In the genomic region with DNA sequence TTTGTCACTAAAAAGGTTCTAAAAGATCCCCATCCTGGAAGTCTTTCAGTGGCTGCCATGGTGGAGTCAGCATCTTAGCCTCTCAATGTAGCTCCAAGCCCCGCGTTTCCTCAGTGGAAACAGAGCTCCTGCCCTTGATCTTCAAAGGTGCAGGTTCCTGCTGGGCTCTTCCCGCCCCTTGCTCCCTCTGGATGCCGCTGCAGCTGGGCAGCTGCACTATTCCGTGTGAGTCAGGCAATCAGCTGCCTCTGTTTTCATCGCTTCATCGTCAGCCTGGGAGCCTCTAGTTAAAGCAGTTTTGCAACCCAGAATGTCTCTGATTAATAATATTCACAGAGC, we compare ENCODE assay signal across 8 mouse cellular contexts. TPM values are rescaled to one million over a fixed set of nuclear protein-coding genes. Genes with fewer than 3 reads are reported as not detected.
A peak's percentile ranks its signal among the peaks of the same experiment; 100 is the strongest.
DNase-seq lines count a peak whose midpoint lies in the region; ATAC-seq and TF ChIP-seq lines count a peak whose summit lies in the region.

No protein-coding gene starts in this region.

- ATAC-seq in limb, embryonic 11.5 days (ENCODE audit: insufficient number of reproducible peaks, low FRiP score, low TSS enrichment, low read depth), result no peak
- no peak for ATAC-seq in stomach, embryonic 15.5 days (ENCODE audit: insufficient read depth, low FRiP score, low read depth)

- no peak overlapping the region for H3K4me2 ChIP-seq in limb, embryonic 11.5 days (ENCODE audit: low read depth, severe bottlenecking)
- peak overlapping the region; percentile 42 for H3K4me2 ChIP-seq in stomach, embryonic 15.5 days

- DNase-seq in heart, adult 2 months, result peak; percentile 21 to 53
- DNase-seq in heart, adult 8-10 months (ENCODE audit: low spot score), result no peak
- peak; percentile 11 to 22 for DNase-seq in spleen, postnatal 10 days (ENCODE audit: low spot score in 2 of 2)
- no peak for DNase-seq in spleen, postnatal 36 days (ENCODE audit: low spot score in 2 of 2)
- peak; percentile 33 for DNase-seq in limb, embryonic 11.5 days (ENCODE audit: low spot score)
- DNase-seq in thymus, adult 2 months, result no peak
- no peak for DNase-seq in ovary, adult 18-20 months (ENCODE audit: low spot score)

- H3K9ac ChIP-seq in heart, adult 2 months (ENCODE audit: low read depth, low read length), result no peak overlapping the region
- no peak overlapping the region for H3K9ac ChIP-seq in limb, embryonic 11.5 days (ENCODE audit: low read length)
- H3K9ac ChIP-seq in stomach, embryonic 15.5 days, result no peak overlapping the region

- intact Hi-C loops in heart, adult 2 months (cut with DNase I), result loop anchor here (1.0 to 2.0 kb wide), 2 partner anchors 52 to 103 kb away; a partner anchor contains a TSS

- H3K79me2 ChIP-seq in heart, adult 2 months (replicated peaks; ENCODE audit: control insufficient read depth, insufficient read depth, low read length), result no peaks in the 10 kb centered on the region

- TF ChIP-seq EP300 in heart, adult 2 months (IDR thresholded peaks at IDR 0.05; ENCODE audit: insufficient read depth, low read depth, low read length), result no peak

- peak overlapping the region; percentile 76 for H3K27ac ChIP-seq in heart, adult 2 months
- H3K27ac ChIP-seq in limb, embryonic 11.5 days (replicated peaks; ENCODE audit: low read depth, low read length), result no peak overlapping the region
- H3K27ac ChIP-seq in stomach, embryonic 15.5 days, result no peak overlapping the region
- no peak overlapping the region for H3K27ac ChIP-seq in thymus, adult 2 months (ENCODE audit: control insufficient read depth, insufficient read depth, low read length)

- H3K36me3 ChIP-seq in heart, adult 2 months (ENCODE audit: control insufficient read depth, insufficient read depth, low read length), result no peaks in the 10 kb centered on the region
- H3K36me3 ChIP-seq in limb, embryonic 11.5 days (ENCODE audit: control insufficient read depth, insufficient read depth, low read length), result no peaks in the 10 kb centered on the region
- H3K36me3 ChIP-seq in stomach, embryonic 15.5 days, result no peaks in the 10 kb centered on the region
- H3K36me3 ChIP-seq in thymus, adult 2 months (ENCODE audit: control insufficient read depth, insufficient read depth, low read length), result no peaks in the 10 kb centered on the region

- no peak for TF ChIP-seq CTCF in heart, adult 2 months (IDR thresholded peaks at IDR 0.05)
- TF ChIP-seq CTCF in thymus, adult 2 months (IDR thresholded peaks at IDR 0.05; ENCODE audit: borderline replicate concordance, control insufficient read depth, extremely low read depth, insufficient read depth, low read length, poor library complexity), result no peak

- 25% methylated on average over 7 of the region's 7 CpGs for WGBS in heart, adult 2 months
- 5% methylated on average over 7 of the region's 7 CpGs for WGBS in limb, embryonic 11.5 days
- 13% methylated on average over 7 of the region's 7 CpGs for WGBS in stomach, embryonic 15.5 days
- 24% methylated on average over 7 of the region's 7 CpGs for WGBS in thymus, adult 2 months

- H3K4me3 ChIP-seq in heart, adult 2 months, result peak overlapping the region; percentile 41; the same call in 1 of the 2 replicates
- H3K4me3 ChIP-seq in limb, embryonic 11.5 days (ENCODE audit: low read depth, low read length), result no peak overlapping the region
- H3K4me3 ChIP-seq in stomach, embryonic 15.5 days (replicated peaks), result no peak overlapping the region
- no peak overlapping the region for H3K4me3 ChIP-seq in thymus, adult 2 months (ENCODE audit: control insufficient read depth, insufficient read depth, low read length)

- H3K27me3 ChIP-seq in heart, adult 2 months (ENCODE audit: control insufficient read depth, insufficient read depth, low read length), result no peaks in the 10 kb centered on the region
- H3K27me3 ChIP-seq in limb, embryonic 11.5 days (ENCODE audit: control insufficient read depth, insufficient read depth, low read length), result no peaks in the 10 kb centered on the region
- H3K27me3 ChIP-seq in stomach, embryonic 15.5 days (replicated peaks), result no peaks in the 10 kb centered on the region
- H3K27me3 ChIP-seq in thymus, adult 2 months (ENCODE audit: control insufficient read depth, insufficient read depth, low read length), result no peaks in the 10 kb centered on the region

- peaks cover 6% of the 10 kb centered on the region for H3K4me1 ChIP-seq in heart, adult 2 months (ENCODE audit: control insufficient read depth, insufficient read depth, low read length)
- H3K4me1 ChIP-seq in limb, embryonic 11.5 days (ENCODE audit: control insufficient read depth, insufficient read depth, low read length), result 0 out of 2 replicates have a peak, but pooled peaks cover 3% of the 10 kb centered on the region
- H3K4me1 ChIP-seq in stomach, embryonic 15.5 days, result 0 out of 2 replicates have a peak, but pooled peaks cover 10% of the 10 kb centered on the region
- peaks cover 12% of the 10 kb centered on the region for H3K4me1 ChIP-seq in thymus, adult 2 months (replicated peaks; ENCODE audit: control insufficient read depth, insufficient read depth, low read length)

- no peak for TF ChIP-seq POLR2A in heart, adult 2 months (IDR thresholded peaks at IDR 0.05; ENCODE audit: insufficient read depth, low read depth, low read length)
- TF ChIP-seq POLR2A in thymus, adult 2 months (IDR thresholded peaks at IDR 0.05; ENCODE audit: control insufficient read depth, extremely low read depth, insufficient read depth, low read length, poor library complexity), result no peak

- H3K9me3 ChIP-seq in limb, embryonic 11.5 days (ENCODE audit: control insufficient read depth, low read length), result no peaks in the 10 kb centered on the region
- H3K9me3 ChIP-seq in stomach, embryonic 15.5 days, result no peaks in the 10 kb centered on the region

RNA-seq across cellular contexts. Expression of a gene that starts 34.9 kb away (rescaled TPM):
- total RNA-seq in heart, adult 2 months (2021), result not detected
- 0.67 and 0.86 TPM in 2 replicates for polyA plus RNA-seq in heart, adult 2 months (2012; rRNA removed)
- total RNA-seq in heart, adult 8-10 months (2022), result under 1 TPM in 2 of 4 experiments, not detected in 2; 0.28 to 0.57 TPM
- polyA plus RNA-seq in limb, embryonic 11.5 days (2014; fragmentation: Nextera tagmentation; extraction: Ambion mirVana), result 3.3 and 3.5 TPM in 2 replicates
- polyA plus RNA-seq in stomach, embryonic 15.5 days (2015; fragmentation: Nextera tagmentation; extraction: Ambion mirVana), result 2.9 and 3.0 TPM in 2 replicates
- 0.92 and 1.1 TPM in 2 replicates for polyA plus RNA-seq in thymus, adult 2 months (2012; rRNA removed)

RNA-seq across cellular contexts. Expression of a gene that starts 51.1 kb away (rescaled TPM):
- 10 to 100 TPM; 28.6 to 32.8 TPM for total RNA-seq in heart, adult 2 months (2021)
- 7.8 and 16.5 TPM in 2 replicates for polyA plus RNA-seq in heart, adult 2 months (2012; rRNA removed)
- total RNA-seq in heart, adult 8-10 months (2022), result 10 to 100 TPM; 26.4 to 31.4 (median 29.1) TPM
- polyA plus RNA-seq in limb, embryonic 11.5 days (2014; fragmentation: Nextera tagmentation; extraction: Ambion mirVana), result 0.36 and 0.40 TPM in 2 replicates
- 0.52 and 0.87 TPM in 2 replicates for polyA plus RNA-seq in stomach, embryonic 15.5 days (2015; fragmentation: Nextera tagmentation; extraction: Ambion mirVana)
- polyA plus RNA-seq in thymus, adult 2 months (2012; rRNA removed), result 6.9 and 7.6 TPM in 2 replicates

Comparison
In these comparisons a context has a peak if more than half of its experiments do, and no peak if none do; other contexts are left out.
1. DNase-seq: peak in heart, adult 2 months (2 of 2), spleen, postnatal 10 days (2 of 2) and limb, embryonic 11.5 days (single experiment); none in heart, adult 8-10 months (single experiment), spleen, postnatal 36 days (0 of 2), thymus, adult 2 months (single experiment) and ovary, adult 18-20 months (single experiment).